Mouse (Mus musculus) G1E (cell line): ENCODE measurements around the gene Srpx2.

Experiments
- CTCF ChIP-seq: IDR thresholded peaks from 2 replicates; pipeline ENCODE4 v1.5.1; 2012; ENCODE audit warnings: low read depth, low read length, inconsistent platforms, mixed read lengths
- GATA2 ChIP-seq: IDR thresholded peaks from 2 replicates; pipeline ENCODE4 v1.6.1; 2012; ENCODE audit warnings: low read depth, low read length, inconsistent platforms, borderline replicate concordance
- POLR2AphosphoS5 ChIP-seq: IDR thresholded peaks from 2 replicates; pipeline ENCODE4 v1.6.1; 2012; ENCODE audit warnings: low read depth, low read length, inconsistent platforms; ENCODE audit not compliant: insufficient replicate concordance
- TAL1 ChIP-seq: conservative IDR thresholded peaks from 2 replicates; pipeline ENCODE4 v1.6.1; 2012; ENCODE audit warnings: low read depth, low read length, inconsistent platforms, mixed read lengths

GRCm38 (mm10) chrX:133947427-133947826 lies 39.2 kb downstream of the Srpx2 start:
- TF ChIP-seq CTCF (no peak), TAL1 (no peak), POLR2AphosphoS5 (no peak), GATA2 (no peak)
